Mouse (Mus musculus) MEL (cell line): ENCODE measurements around the gene Ccdc127.

Source experiments
- CHD2 ChIP-seq: IDR thresholded peaks from 2 replicates; pipeline ENCODE4 v1.6.1; 2011; ENCODE audit warnings: low read length, improper control_type of control experiment
- CTCF ChIP-seq, 3 experiments: IDR thresholded peaks in 2 of 3; conservative IDR thresholded peaks in 1 of 3; 2 replicates each; pipeline ENCODE4 v1.5.1; 2011 to 2012; ENCODE audit warnings: low read length in 3 of 3, low read depth in 2 of 3, mild to moderate bottlenecking in 2 of 3, improper control_type of control experiment in 1 of 3, inconsistent platforms in 1 of 3, mixed read lengths in 1 of 3, moderate library complexity in 1 of 3; ENCODE audit not compliant: control insufficient read depth in 1 of 3, insufficient read depth in 1 of 3, poor library complexity in 1 of 3, severe bottlenecking in 1 of 3
- MAX ChIP-seq: IDR thresholded peaks from 2 replicates; pipeline ENCODE4 v1.6.1; 2011; ENCODE audit warnings: low read length, improper control_type of control experiment
- POLR2A ChIP-seq, 2 experiments: IDR thresholded peaks; 2 replicates each; pipeline ENCODE4 v1.6.1; 2011 to 2012; ENCODE audit warnings: low read length in 2 of 2, mild to moderate bottlenecking in 2 of 2, control low read depth in 1 of 2, improper control_type of control experiment in 1 of 2, low read depth in 1 of 2, moderate library complexity in 1 of 2; ENCODE audit not compliant: control insufficient read depth in 1 of 2, insufficient read depth in 1 of 2, poor library complexity in 1 of 2
- ZNF384 ChIP-seq: IDR thresholded peaks from 2 replicates; pipeline ENCODE4 v1.6.1; 2012; ENCODE audit warnings: low read depth, mild to moderate bottlenecking, inconsistent platforms, low read length, improper control_type of control experiment

- TF ChIP-seq POLR2A (IDR thresholded peaks at IDR 0.05; ENCODE audit: control insufficient read depth in 1 of 2, insufficient read depth in 1 of 2, low read depth in 1 of 2, low read length in 2 of 2, poor library complexity in 1 of 2) (no peak), CTCF (IDR thresholded peaks at IDR 0.05 in 2 of 3, conservative IDR thresholded peaks at IDR 0.05 in 1 of 3; ENCODE audit: control insufficient read depth in 1 of 3, insufficient read depth in 1 of 3, low read depth in 2 of 3, low read length in 3 of 3, poor library complexity in 1 of 3, severe bottlenecking in 1 of 3) (no peak), ZNF384 (no peak), MAX (no peak), CHD2 (no peak)
These were observed 32.2 kb downstream of the Ccdc127 start for GRCm38 (mm10) chr13:74382289-74382688.
